Mouse (Mus musculus) bone marrow, adult 2 months (tissue): ENCODE data around the gene St8sia6. TPM values are rescaled to one million over a fixed set of nuclear protein-coding genes. Genes with fewer than 3 reads are reported as not detected.

Source experiments
- H3K27ac ChIP-seq: fragments of 200-500 bp; 2 replicates; pipeline ENCODE4 v1.5.1; 2012; ENCODE audit warnings: low read depth, mild to moderate bottlenecking, control low read depth, inconsistent platforms, low read length; ENCODE audit not compliant: control insufficient read depth, poor library complexity, insufficient read depth
- H3K4me1 ChIP-seq: fragments of 200-500 bp; 2 replicates; pipeline ENCODE4 v1.6.1; 2011; ENCODE audit warnings: low read length; ENCODE audit not compliant: control insufficient read depth, insufficient read depth
- H3K4me3 ChIP-seq: fragments of 200-500 bp; replicated peaks from 2 replicates; pipeline ENCODE3; 2011; ENCODE audit warnings: mild to moderate bottlenecking, low read depth, low read length, control low read depth; ENCODE audit not compliant: control insufficient read depth
- CTCF ChIP-seq: fragments of 200-500 bp; IDR thresholded peaks from 2 replicates; pipeline ENCODE4 v1.5.1; 2011; ENCODE audit warnings: low read length, control low read depth; ENCODE audit not compliant: control insufficient read depth, insufficient read depth
- POLR2A ChIP-seq: fragments of 200-500 bp; IDR thresholded peaks from 2 replicates; pipeline ENCODE4 v1.6.1; 2011; ENCODE audit warnings: low read depth, mild to moderate bottlenecking, control low read depth, low read length, borderline replicate concordance; ENCODE audit not compliant: control insufficient read depth
- WGBS: fragments of 180-500 bp; shearing (Covaris S2); methylation state at CpG from one replicate; pipeline ENCODE4 v1.1.7; 2018; 5-methylcytosine and 5-hydroxymethylcytosine counted together
- polyA plus RNA-seq: library from polyadenylated mRNA; stranded (reverse); fragments of >200 nt; gene quantifications from 2 replicates; pipeline ENCODE4 v1.2.4, GENCODE M21; 2011; ENCODE audit warnings: low replicate concordance; ENCODE audit not compliant: missing spikeins, insufficient read depth, insufficient read length

St8sia6 gene
- polyA plus RNA-seq, 1 experiment: 0.45 TPM

DNA sequence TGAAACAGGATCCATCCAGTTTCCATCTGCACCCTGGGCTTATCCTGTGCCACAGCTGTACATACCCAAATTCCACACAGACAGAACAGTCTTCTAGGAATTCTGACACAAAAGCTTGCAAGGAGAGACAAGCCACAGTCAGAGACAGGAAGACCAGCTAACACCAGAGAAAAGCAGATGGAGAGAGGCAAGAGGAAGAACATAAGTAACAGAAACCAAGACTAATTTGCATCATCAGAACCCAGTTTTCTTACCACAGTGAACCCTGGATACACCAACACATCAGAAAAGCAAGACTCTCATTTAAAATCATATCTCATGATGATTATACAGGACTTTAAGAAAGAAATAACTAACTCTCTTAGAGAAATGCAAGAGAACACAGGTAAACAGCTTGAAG lies 16.8 kb downstream of the St8sia6 start:
- no peak overlapping the region for H3K4me3 ChIP-seq
- no peaks in the 10 kb centered on the region for H3K4me1 ChIP-seq
- no peak for TF ChIP-seq CTCF
- no peak for TF ChIP-seq POLR2A
- no peak overlapping the region for H3K27ac ChIP-seq

GRCm38 (mm10) chr2:13776453-13776852 lies 17.4 kb downstream of the St8sia6 start:
- 77% methylated on average over 1 of the region's 1 CpGs for WGBS
- TF ChIP-seq CTCF (no peak), POLR2A (no peak)

DNA sequence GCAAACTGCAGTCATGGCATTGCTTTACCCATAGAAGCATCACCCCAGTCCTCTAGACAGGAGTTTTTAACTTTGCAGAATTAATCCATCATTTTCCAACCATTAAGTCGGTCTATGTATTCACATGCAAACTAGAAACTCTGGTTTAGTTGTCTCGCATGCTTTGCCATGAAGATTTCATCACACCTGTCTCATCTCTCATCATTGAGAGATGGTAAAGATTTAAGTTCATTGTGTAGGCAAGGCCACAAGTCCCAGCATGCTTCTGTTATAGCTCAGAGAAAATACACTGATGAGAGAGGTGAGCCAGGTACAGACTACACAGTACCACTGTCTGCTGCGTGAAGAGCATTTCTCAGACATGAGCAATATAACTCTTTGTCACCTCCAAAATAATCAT lies 18.8 kb downstream of the St8sia6 start:
- 83% methylated on average over 3 of the region's 3 CpGs for WGBS
- no peak overlapping the region for H3K4me3 ChIP-seq

More at GRCm38 (mm10) chr2:13776453-13776852, 17.4 kb downstream of the St8sia6 start:
- Histone ChIP-seq H3K27ac (no peak overlapping the region), H3K4me3 (no peak overlapping the region), H3K4me1 (no peaks in the 10 kb centered on the region)

GRCm38 (mm10) chr2:13768524-13768923 lies 25.3 kb downstream of the St8sia6 start:
- H3K27ac ChIP-seq: no peak overlapping the region
- 69% methylated on average over 5 of the region's 5 CpGs for WGBS
- TF ChIP-seq POLR2A (no peak), CTCF (no peak)
- peaks cover 1% of the 10 kb centered on the region; the same call in 1 of the 2 replicates for H3K4me1 ChIP-seq
- H3K4me3 ChIP-seq: no peak overlapping the region

More for the DNA sequence above, 18.8 kb downstream of the St8sia6 start:
- Histone ChIP-seq H3K4me1 (no peaks in the 10 kb centered on the region), H3K27ac (no peak overlapping the region)
- TF ChIP-seq POLR2A (no peak), CTCF (no peak)

DNA sequence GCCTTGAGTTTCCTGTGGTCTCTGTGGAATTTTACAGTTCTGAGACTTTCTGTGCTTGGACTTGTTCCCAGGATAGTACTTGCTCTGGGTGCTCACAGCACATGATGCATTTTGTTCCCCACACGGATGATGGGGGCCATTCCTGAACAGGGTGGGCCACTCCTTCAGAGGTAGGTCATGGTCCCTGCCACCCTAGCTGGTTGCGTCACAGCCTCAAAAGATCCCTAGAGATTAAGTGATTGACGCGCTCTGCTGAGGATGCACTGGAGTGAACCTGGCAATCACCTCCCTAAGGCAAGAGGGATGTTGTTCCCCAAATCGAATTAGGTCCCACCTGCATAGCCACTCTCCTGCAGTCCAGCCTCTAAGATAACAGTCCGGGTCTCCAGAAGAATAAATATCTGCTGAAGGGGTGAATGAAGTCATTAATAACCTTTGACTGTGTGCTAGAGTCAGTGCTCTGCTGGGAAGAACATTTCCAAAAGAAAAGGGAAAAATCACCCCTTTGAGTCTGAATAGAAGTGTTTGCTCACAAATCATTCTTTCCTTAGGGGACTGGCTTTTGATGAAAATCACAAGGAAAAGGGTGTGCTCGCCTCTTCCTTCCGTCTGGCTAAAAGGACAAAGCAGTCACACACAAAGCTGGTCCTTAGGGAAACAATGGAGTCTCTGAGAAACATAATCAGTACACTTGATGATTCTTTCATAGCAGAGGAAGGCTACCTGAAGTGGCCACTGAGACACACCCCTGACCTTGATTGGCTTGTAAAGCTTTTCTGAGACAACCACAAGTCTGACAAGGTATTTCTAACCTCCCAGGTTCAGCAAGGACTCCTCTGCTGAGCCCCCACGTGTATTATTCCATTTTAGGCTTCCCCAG lies 26.1 kb downstream of the St8sia6 start:
- WGBS: 57% methylated on average over 9 of the region's 9 CpGs
- Histone ChIP-seq H3K4me1 (peaks cover 1% of the 10 kb centered on the region; the same call in 1 of the 2 replicates), H3K27ac (no peak overlapping the region), H3K4me3 (no peak overlapping the region)
- no peak for TF ChIP-seq POLR2A
- TF ChIP-seq CTCF: no peak

DNA sequence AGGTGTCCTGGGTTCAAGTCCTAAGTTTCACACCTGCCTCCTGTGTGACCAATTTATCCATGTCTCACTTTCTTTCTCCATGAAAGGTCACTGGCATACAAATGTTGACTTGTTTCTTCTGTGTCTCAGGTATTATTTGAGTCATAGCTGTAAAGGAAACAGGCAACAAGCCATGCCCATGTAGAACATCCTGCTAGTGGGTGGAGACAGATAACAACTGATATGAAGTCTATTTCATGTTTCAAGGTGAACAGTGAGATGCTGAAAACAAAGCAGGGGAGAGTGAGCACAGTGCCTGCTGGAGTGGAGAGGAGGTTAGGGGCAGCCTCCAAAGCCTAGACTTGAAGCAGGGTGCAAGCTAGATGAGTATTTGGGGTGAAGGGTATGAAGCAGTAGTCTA lies 33.5 kb downstream of the St8sia6 start:
- no peak overlapping the region for H3K4me3 ChIP-seq
- H3K4me1 ChIP-seq: no peaks in the 10 kb centered on the region; the same call in 1 of the 2 replicates
- H3K27ac ChIP-seq: no peak overlapping the region
- TF ChIP-seq POLR2A: no peak
- no peak for TF ChIP-seq CTCF

- no peaks in the 10 kb centered on the region; the same call in 1 of the 2 replicates for H3K4me1 ChIP-seq
- no peak overlapping the region for H3K27ac ChIP-seq
- H3K4me3 ChIP-seq: no peak overlapping the region
- 9% methylated on average over 7 of the region's 7 CpGs for WGBS
- TF ChIP-seq CTCF (no peak), POLR2A (no peak)
Observed at GRCm38 (mm10) chr2:13757412-13757811, 36.5 kb downstream of the St8sia6 start.

DNA sequence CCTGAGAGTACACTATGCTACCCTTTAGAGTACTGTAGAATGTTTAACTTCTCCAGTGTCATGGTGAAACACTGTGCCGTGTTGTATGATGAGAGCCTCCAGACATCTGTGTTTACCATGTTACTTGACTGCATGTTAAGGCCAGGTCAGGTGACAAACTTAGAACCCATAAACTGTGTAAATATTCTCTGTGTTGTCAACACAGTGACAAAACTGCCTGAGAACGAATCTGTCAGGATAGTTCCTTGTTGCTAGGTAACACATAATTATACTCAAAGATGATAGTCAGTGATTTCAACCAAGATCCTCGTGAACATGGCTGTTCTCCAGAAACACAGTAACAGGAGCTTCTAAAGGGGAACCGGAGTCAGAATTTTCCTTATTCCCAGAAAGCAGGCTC lies 38.1 kb downstream of the St8sia6 start:
- 72% methylated on average over 4 of the region's 4 CpGs for WGBS
- H3K27ac ChIP-seq: no peak overlapping the region
- TF ChIP-seq POLR2A (no peak), CTCF (no peak)
- no peaks in the 10 kb centered on the region; the same call in 1 of the 2 replicates for H3K4me1 ChIP-seq
- H3K4me3 ChIP-seq: no peak overlapping the region
